In the genomic region with DNA sequence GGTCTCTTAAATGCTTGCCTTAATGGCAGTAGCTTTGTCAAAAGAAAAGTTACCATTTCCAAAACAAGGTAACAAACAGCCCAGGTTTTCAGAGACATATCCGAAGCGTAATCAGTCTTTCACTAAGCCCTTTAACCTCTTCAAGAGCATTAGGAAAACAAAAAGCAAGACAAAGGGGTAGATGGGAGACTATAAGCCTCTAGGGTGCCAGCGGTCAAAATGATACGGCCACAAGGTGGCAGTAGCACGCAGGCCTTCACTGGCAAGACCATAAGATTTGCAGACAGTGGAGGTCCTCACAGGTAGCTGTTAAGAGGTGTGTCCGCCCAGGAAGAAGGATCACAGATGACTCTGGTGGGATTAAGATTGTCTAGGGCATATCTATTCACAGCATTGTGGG, we compare ENCODE assay signal across 9 mouse cellular contexts.
DNase-seq lines count a peak whose midpoint lies in the region; ATAC-seq and TF ChIP-seq lines count a peak whose summit lies in the region.
"Had no signal": no experiment of that assay in that cellular context is flagged by ENCODE, and none has a peak within 500 bp of the region (broad histone marks: within the 10 kb centered on the region; RNA-seq: fewer than 3 reads in every experiment).

No protein-coding gene starts in this region.

- no peak overlapping the region for H3K27ac ChIP-seq in cerebellum, adult 2 months (ENCODE audit: insufficient read depth, low read length)
- no peak overlapping the region for H3K27ac ChIP-seq in midbrain, embryonic 14.5 days (replicated peaks; ENCODE audit: low read depth, low read length)
- H3K27ac ChIP-seq in midbrain, embryonic 15.5 days: no peak overlapping the region
- H3K27ac ChIP-seq in embryonic facial prominence, embryonic 11.5 days (replicated peaks; ENCODE audit: low read depth, low read length): no peak overlapping the region
- H3K27ac ChIP-seq: macrophage had no signal

- H3K36me3 ChIP-seq in midbrain, embryonic 14.5 days (ENCODE audit: control insufficient read depth, insufficient read depth, low read length): no peaks in the 10 kb centered on the region
- no peaks in the 10 kb centered on the region for H3K36me3 ChIP-seq in midbrain, embryonic 15.5 days (replicated peaks)
- no peaks in the 10 kb centered on the region for H3K36me3 ChIP-seq in embryonic facial prominence, embryonic 11.5 days (replicated peaks; ENCODE audit: control insufficient read depth, insufficient read depth, low read depth, low read length)

- no peak overlapping the region for H3K9ac ChIP-seq in midbrain, embryonic 14.5 days (replicated peaks; ENCODE audit: low read length)
- no peak overlapping the region for H3K9ac ChIP-seq in midbrain, embryonic 15.5 days
- H3K9ac ChIP-seq in embryonic facial prominence, embryonic 11.5 days (replicated peaks; ENCODE audit: low read length): no peak overlapping the region

- no peaks in the 10 kb centered on the region for H3K4me1 ChIP-seq in cerebellum, adult 2 months (ENCODE audit: control insufficient read depth, insufficient read depth, low read length)
- H3K4me1 ChIP-seq in midbrain, embryonic 14.5 days (ENCODE audit: control insufficient read depth, insufficient read depth, low read length): no peaks in the 10 kb centered on the region
- H3K4me1 ChIP-seq in midbrain, embryonic 15.5 days: no peaks in the 10 kb centered on the region
- no peaks in the 10 kb centered on the region for H3K4me1 ChIP-seq in embryonic facial prominence, embryonic 11.5 days (ENCODE audit: control insufficient read depth, insufficient read depth, low read length)

- H3K4me2 ChIP-seq in midbrain, embryonic 14.5 days (ENCODE audit: low read length): no peak overlapping the region
- no peak overlapping the region for H3K4me2 ChIP-seq in midbrain, embryonic 15.5 days
- no peak overlapping the region for H3K4me2 ChIP-seq in embryonic facial prominence, embryonic 11.5 days (ENCODE audit: low read depth, low read length)

- no peak for ATAC-seq in cerebellum, adult (ENCODE audit: insufficient number of reproducible peaks, low FRiP score, low TSS enrichment)
- ATAC-seq in midbrain, embryonic 14.5 days (ENCODE audit: low FRiP score, low TSS enrichment): no peak
- no peak for ATAC-seq in midbrain, embryonic 15.5 days (replicated peaks)
- no peak for ATAC-seq in embryonic facial prominence, embryonic 11.5 days (replicated peaks; ENCODE audit: insufficient number of reproducible peaks, low FRiP score, low TSS enrichment, low read depth)

- H3K4me3 ChIP-seq in cerebellum, adult 2 months (replicated peaks; ENCODE audit: insufficient read depth, low read depth, low read length): no peak overlapping the region
- H3K4me3 ChIP-seq in midbrain, embryonic 14.5 days (replicated peaks; ENCODE audit: low read depth, low read length): no peak overlapping the region
- H3K4me3 ChIP-seq in midbrain, embryonic 15.5 days: no peak overlapping the region
- no peak overlapping the region for H3K4me3 ChIP-seq in embryonic facial prominence, embryonic 11.5 days (ENCODE audit: low read depth, low read length)

- intact Hi-C loops in gastrocnemius, postnatal 14 days (cut with DNase I; ENCODE audit: low total_unique reads): no loop called here

- 8% methylated on average over 6 of the region's 6 CpGs for WGBS in cerebellum, adult 2 months
- WGBS in midbrain, embryonic 14.5 days: 12% methylated on average over 6 of the region's 6 CpGs
- WGBS in midbrain, embryonic 15.5 days: 11% methylated on average over 6 of the region's 6 CpGs
- 6% methylated on average over 6 of the region's 6 CpGs for WGBS in embryonic facial prominence, embryonic 11.5 days

- peak in 1 of 2 experiments; percentile 27 for DNase-seq in cerebellum, adult 2 months
- DNase-seq in midbrain, embryonic 14.5 days: peak; percentile 79
- DNase-seq in embryonic facial prominence, embryonic 11.5 days (ENCODE audit: low spot score): peak; percentile 64
- peak; percentile 45 to 60 for DNase-seq in layer of hippocampus, postnatal 36 days
- peak; percentile 73 for DNase-seq in retina, embryonic 14.5 days (ENCODE audit: low spot score)
- DNase-seq in gastrocnemius, postnatal 14 days: no peak

- H3K27me3 ChIP-seq in cerebellum, adult 2 months (ENCODE audit: control insufficient read depth, insufficient read depth, low read length): no peaks in the 10 kb centered on the region; the same call in 1 of the 2 replicates
- H3K27me3 ChIP-seq in midbrain, embryonic 14.5 days (ENCODE audit: control insufficient read depth, insufficient read depth, low read length): no peaks in the 10 kb centered on the region
- no peaks in the 10 kb centered on the region for H3K27me3 ChIP-seq in midbrain, embryonic 15.5 days (replicated peaks)
- no peaks in the 10 kb centered on the region for H3K27me3 ChIP-seq in embryonic facial prominence, embryonic 11.5 days (ENCODE audit: control insufficient read depth, insufficient read depth, low read length)

- no peaks in the 10 kb centered on the region for H3K9me3 ChIP-seq in midbrain, embryonic 14.5 days (ENCODE audit: control insufficient read depth, low read length)
- H3K9me3 ChIP-seq in midbrain, embryonic 15.5 days: no peaks in the 10 kb centered on the region
- no peaks in the 10 kb centered on the region for H3K9me3 ChIP-seq in embryonic facial prominence, embryonic 11.5 days (replicated peaks; ENCODE audit: control insufficient read depth, low read length)

- peak; percentile 64 for TF ChIP-seq CTCF in cerebellum, adult 2 months (IDR thresholded peaks at IDR 0.05; ENCODE audit: borderline replicate concordance, insufficient read depth, low read depth, low read length)

- no peak for TF ChIP-seq POLR2A in cerebellum, adult 2 months (IDR thresholded peaks at IDR 0.05; ENCODE audit: borderline replicate concordance, insufficient read depth, low read length)
